Mouse (Mus musculus) bone marrow macrophage, adult 2 months (primary cell): ENCODE measurements around the gene Cnpy3.

Source experiments
- CTCF ChIP-seq: IDR thresholded peaks from 2 replicates; pipeline ENCODE4 v1.5.1; 2012; ENCODE audit warnings: low read depth, mild to moderate bottlenecking, low read length, moderate library complexity
- POLR2A ChIP-seq: IDR thresholded peaks from 2 replicates; pipeline ENCODE4 v1.6.1; 2012; ENCODE audit warnings: mild to moderate bottlenecking, low read depth, low read length, borderline replicate concordance

DNA sequence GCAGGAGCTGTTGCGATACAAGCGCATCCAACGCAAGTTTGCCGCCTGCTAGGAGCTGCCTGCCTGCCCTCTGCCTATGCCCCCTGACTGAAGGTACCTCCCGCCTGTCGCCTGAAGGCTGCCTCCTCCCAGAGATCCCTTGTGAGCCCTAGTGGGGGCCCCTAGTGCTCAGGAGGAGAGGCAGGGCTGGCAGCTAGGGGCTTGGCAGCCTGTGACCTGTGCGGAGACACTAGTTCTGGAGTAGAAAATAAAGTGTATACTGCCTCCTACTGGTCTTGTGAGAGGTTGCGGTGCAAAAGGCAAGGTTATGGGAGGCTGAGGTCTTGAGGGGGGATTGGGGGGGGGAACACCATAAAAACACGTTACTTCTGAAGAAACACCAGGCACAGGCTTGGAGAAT is 26.7 kb downstream of the Cnpy3 start:
- no peak for TF ChIP-seq POLR2A
- peak; percentile 57; the same call in 1 of the 2 replicates for TF ChIP-seq CTCF
